Mouse (Mus musculus) left cerebral cortex, postnatal 14 days (tissue): ENCODE data around the gene Sept12. TPM values are rescaled to one million over a fixed set of nuclear protein-coding genes. Genes with fewer than 3 reads are reported as not detected.

Experiments
- DNase-seq, 2 experiments: peaks; one replicate each; pipeline ENCODE4 v3.0.0; 2021 to 2022; ENCODE audit warnings: low spot score in 2 of 2, mixed read lengths in 1 of 2
- intact Hi-C: fragments of 180-260 bp; cut with DNase I; formaldehyde crosslinking; loops from one replicate; pipeline ENCODE4 v1.15.1; 2025
- long read RNA-seq, 2 experiments: library from polyadenylated mRNA; stranded (forward); transcript quantifications; one replicate each; pipeline ENCODE4 v2.0.0; 2021
- total RNA-seq, 2 experiments: library from RNA; stranded (reverse); gene quantifications; 2 replicates each; pipeline ENCODE4 v1.2.3; 2021

Sept12 gene
- total RNA-seq = not detected
- long read RNA-seq, experiment 1 = 0 reads
- long read RNA-seq, experiment 2 = 0 reads

- no peak for DNase-seq
- intact Hi-C loops = no loop called here
Observed at GRCm38 (mm10) chr16:4997553-4997952, at the start of gene Sept12. Sept12 (minus strand) TSS chr16:4997852.

- intact Hi-C loops = loop anchor here (10.0 kb wide), 1 partner anchor 351 kb away; no protein-coding TSS in a partner anchor
- DNase-seq = no peak
Observed at GRCm38 (mm10) chr16:5045322-5045721, 47.7 kb upstream of the Sept12 start.

- intact Hi-C loops = no loop called here
Observed at GRCm38 (mm10) chr16:5036649-5037234, 39.1 kb upstream of the Sept12 start.

GRCm38 (mm10) chr16:5035591-5035990 lies 37.9 kb upstream of the Sept12 start:
- no peak for DNase-seq
- intact Hi-C loops = no loop called here

More at GRCm38 (mm10) chr16:5036649-5037234, 39.1 kb upstream of the Sept12 start:
- no peak for DNase-seq

- DNase-seq = no peak
- intact Hi-C loops = loop anchor here (5.0 kb wide), 1 partner anchor 37 kb away; no protein-coding TSS in a partner anchor
Observed at GRCm38 (mm10) chr16:5029847-5030246, 32.2 kb upstream of the Sept12 start.

GRCm38 (mm10) chr16:5024021-5024420 lies 26.4 kb upstream of the Sept12 start:
- intact Hi-C loops = no loop called here
- no peak for DNase-seq

GRCm38 (mm10) chr16:5014578-5014977 lies 16.9 kb upstream of the Sept12 start:
- DNase-seq = no peak
- intact Hi-C loops = loop anchor here (5.0 kb wide), 2 partner anchors 37 to 52 kb away; partner anchors contain the start of gene Anks3

GRCm38 (mm10) chr16:5013054-5013838 lies 15.6 kb upstream of the Sept12 start, which contains the start of gene Rogdi:
Rogdi (minus strand) TSS chr16:5013553.
- intact Hi-C loops = loop anchor here (5.0 kb wide), 2 partner anchors 36 to 51 kb away; partner anchors contain the start of gene Anks3
- peak; percentile 99 to 100 for DNase-seq

- intact Hi-C loops = loop anchor here (5.0 kb wide), 2 partner anchors 35 to 50 kb away; partner anchors contain the start of gene Anks3
- peak in 1 of 2 experiments; percentile 52 for DNase-seq
Observed at GRCm38 (mm10) chr16:5012036-5013005, 14.7 kb upstream of the Sept12 start.

GRCm38 (mm10) chr16:5011285-5011684 lies 13.6 kb upstream of the Sept12 start:
- intact Hi-C loops = loop anchor here (5.0 kb wide), 2 partner anchors 34 to 49 kb away; partner anchors contain the start of gene Anks3
- DNase-seq = peak in 1 of 2 experiments; percentile 16

- intact Hi-C loops = loop anchor here (5.0 kb wide), 2 partner anchors 33 to 48 kb away; partner anchors contain the start of gene Anks3
Observed at GRCm38 (mm10) chr16:5010371-5010935, 12.8 kb upstream of the Sept12 start.

GRCm38 (mm10) chr16:5008076-5008475 lies 10.4 kb upstream of the Sept12 start:
- intact Hi-C loops = no loop called here
- no peak for DNase-seq

More at GRCm38 (mm10) chr16:5010371-5010935, 12.8 kb upstream of the Sept12 start:
- DNase-seq = peak in 1 of 2 experiments; percentile 20

GRCm38 (mm10) chr16:5007492-5007891 lies 9.8 kb upstream of the Sept12 start:
- intact Hi-C loops = no loop called here
- DNase-seq = no peak

GRCm38 (mm10) chr16:5007067-5007466 lies 9.4 kb upstream of the Sept12 start, which contains the start of gene Smim22:
Smim22 (plus strand) TSS chr16:5007288.
- intact Hi-C loops = no loop called here
- DNase-seq = no peak

- intact Hi-C loops = no loop called here
- DNase-seq = no peak
Observed at GRCm38 (mm10) chr16:5000611-5001010, 3.0 kb upstream of the Sept12 start.

- DNase-seq = no peak
- intact Hi-C loops = no loop called here
Observed at GRCm38 (mm10) chr16:4998984-4999383, 1.3 kb upstream of the Sept12 start.

- intact Hi-C loops = no loop called here
- DNase-seq = no peak
Observed at GRCm38 (mm10) chr16:4993276-4993675, 4.4 kb downstream of the Sept12 start.

- no peak for DNase-seq
- intact Hi-C loops = no loop called here
Observed at GRCm38 (mm10) chr16:4984717-4985116, 12.9 kb downstream of the Sept12 start.
